Mouse (Mus musculus) urinary bladder, postnatal 25 days (tissue): ENCODE measurements around the gene Rec114.

Experiments used
- DNase-seq: peaks from one replicate; pipeline ENCODE4 v3.0.0; 2022; ENCODE audit warnings: low spot score

The Rec114 gene

GRCm38 (mm10) chr9:58743702-58744248 lies at the start of gene Rec114:
TSS of gene Rec114 (minus strand) at chr9:58743964.
- DNase-seq: no peak

DNA sequence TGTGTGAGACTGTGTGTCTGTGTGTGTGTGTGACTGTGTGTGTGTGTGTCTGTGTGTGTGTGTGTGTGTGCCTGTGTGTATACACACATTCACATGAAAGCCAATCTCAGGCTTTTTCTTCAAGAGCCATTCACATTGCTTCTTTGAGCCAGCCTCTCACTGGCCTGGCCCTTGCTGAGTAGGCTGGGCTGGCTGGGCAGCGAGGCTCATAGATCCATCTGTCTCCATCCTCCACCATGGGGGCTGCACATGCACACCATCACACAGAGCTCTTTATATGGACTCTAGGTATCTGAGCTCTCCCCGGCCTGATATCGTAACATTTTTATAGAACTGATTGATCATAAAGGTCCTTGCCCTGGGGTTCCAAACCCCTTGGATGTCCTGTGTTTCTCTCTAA lies 45.7 kb upstream of the Rec114 start:
- no peak for DNase-seq

DNA sequence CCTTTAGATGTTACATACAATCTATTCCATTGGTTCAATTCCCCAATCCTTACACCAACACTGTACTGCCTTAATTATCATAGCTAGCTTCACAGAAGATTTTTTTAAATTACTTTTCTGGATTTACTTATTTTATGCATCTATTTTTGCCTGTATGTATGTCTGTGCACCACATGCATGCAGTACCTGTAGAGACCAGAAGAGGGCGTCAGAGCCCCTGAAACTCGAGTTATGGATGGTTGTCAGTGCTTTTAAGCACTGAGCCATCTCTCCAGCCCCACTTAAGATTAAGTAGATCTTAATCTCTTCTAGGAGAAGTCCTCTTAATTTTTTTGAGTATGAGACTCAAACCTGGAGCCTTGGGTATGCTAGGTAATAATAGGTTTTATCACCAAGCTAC lies 31.6 kb upstream of the Rec114 start:
- DNase-seq: no peak

GRCm38 (mm10) chr9:58774761-58775160 lies 31.0 kb upstream of the Rec114 start:
- no peak for DNase-seq

DNA sequence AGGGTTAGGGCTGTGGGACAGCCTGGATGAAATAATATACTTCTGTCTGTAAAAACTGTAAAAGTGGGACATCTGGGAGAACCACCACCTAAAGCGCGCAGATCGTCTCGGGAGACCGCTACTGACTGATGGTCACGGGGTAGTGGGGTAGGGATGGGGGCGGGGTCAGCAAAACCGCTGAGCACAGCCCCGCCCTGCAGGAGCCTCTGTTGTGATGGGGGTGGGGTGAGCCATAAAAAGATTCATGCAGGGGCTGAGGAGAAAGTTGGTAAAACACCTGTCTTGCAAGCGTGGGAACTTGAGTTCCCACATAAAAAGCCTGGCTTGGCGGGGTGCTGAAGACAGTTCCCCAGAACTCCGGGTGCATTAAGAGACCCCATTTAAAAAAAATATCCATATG lies 26.2 kb upstream of the Rec114 start:
- DNase-seq: no peak

DNA sequence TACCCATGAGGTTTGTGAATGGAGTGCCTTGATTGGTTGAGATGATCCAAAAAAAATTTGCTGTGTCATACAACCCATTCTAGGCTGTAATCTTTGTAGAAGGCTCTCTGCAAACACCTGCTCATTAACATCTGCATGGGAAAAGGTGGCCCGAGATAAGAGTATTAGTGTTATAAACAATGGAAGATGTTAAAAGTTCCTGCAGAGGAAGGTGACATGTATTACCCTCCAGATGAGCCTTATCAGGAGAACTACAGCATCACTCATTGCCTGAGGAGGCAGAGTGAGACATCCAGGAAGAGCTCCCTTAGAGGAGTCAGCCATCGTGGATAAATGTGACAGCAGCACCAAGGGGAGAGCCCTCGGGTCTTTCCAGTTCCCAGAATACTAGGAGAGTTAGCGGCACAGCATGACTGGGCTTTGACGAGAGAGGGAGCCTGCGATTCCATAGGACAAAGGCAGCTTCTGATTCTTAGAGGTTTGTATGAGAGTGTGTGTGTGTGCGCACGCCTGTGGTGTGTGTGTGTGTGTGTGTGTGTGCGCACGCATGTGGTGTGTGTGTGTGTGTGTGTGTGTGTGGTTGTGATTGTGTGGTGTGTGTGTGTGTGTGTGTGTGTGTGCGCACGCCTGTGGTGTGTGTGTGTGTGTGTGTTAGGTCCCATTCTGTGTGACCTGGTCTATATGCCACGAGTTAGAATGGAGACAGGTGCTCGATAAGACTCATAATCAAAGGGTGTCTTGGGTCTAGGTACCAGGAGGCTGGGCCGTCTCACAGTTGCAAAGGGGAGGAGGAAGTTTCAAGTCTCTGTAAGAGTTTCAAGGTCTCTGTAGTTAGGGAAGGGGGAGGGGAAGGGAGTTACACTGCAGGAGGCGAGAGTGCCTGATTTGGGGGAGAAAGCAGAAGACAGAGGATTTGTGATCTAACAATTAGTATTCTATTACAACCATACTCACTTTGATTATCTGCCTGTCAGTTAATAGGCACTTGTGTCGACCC lies 23.5 kb upstream of the Rec114 start:
- no peak for DNase-seq

DNA sequence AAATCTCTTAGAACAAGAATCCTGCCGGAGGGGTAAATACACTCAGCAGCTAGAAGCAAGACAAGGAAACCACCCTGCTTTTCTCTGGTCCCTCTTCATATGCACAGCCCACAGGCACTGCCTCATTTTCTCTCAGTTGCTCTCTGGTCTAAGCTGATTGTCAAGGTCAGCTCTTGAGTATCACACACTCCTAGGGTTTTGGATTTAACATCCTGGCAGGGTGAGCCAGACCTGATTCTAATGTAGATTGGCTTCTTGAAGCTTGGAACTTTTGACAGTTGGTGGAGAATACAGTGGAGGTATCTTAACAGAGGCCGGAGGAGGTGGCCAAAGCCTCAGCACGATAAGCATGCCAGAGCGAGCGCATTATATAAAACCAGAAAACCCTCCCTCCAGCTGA lies 20.6 kb upstream of the Rec114 start:
- DNase-seq: no peak

DNA sequence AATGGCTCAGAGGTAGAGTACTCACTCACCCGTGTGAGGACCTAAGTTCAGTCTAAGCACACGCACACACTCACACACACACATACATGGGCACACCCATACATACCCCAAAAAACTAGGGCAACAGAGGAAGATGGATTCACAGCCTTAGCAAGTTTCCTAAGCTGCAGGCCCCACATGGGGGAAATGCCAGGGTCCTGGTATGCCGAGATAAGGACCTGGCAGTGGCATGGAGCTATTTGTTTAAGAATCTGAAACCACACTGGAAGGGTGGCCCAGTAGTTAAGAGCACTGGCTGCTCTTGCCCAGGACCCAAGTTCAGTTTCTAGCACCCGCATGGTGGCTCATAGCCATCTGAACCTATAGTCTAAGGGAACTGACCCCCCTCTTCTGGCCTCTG lies 19.4 kb upstream of the Rec114 start:
- no peak for DNase-seq

DNA sequence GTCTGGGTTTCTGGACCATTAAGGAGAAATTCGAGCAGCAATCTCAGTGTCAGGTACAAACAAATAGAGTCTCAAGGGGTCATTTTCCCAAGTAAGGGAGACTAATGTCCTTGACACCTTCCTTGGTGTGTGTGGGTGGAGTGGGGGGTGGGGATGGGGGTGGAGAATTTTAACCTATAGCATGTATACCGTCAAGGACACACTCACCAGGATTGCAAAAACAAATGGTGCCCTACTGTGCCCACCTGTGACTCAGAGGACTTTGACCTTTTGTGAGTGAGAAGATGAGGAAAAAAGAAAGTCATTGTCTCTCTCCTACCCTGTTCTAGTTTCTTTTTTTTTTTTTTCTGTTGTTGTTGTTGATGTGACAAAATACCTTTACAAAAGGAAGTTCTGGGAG lies 18.3 kb upstream of the Rec114 start:
- no peak for DNase-seq

- DNase-seq: no peak
Measured at GRCm38 (mm10) chr9:58758754-58759153, 15.0 kb upstream of the Rec114 start.

DNA sequence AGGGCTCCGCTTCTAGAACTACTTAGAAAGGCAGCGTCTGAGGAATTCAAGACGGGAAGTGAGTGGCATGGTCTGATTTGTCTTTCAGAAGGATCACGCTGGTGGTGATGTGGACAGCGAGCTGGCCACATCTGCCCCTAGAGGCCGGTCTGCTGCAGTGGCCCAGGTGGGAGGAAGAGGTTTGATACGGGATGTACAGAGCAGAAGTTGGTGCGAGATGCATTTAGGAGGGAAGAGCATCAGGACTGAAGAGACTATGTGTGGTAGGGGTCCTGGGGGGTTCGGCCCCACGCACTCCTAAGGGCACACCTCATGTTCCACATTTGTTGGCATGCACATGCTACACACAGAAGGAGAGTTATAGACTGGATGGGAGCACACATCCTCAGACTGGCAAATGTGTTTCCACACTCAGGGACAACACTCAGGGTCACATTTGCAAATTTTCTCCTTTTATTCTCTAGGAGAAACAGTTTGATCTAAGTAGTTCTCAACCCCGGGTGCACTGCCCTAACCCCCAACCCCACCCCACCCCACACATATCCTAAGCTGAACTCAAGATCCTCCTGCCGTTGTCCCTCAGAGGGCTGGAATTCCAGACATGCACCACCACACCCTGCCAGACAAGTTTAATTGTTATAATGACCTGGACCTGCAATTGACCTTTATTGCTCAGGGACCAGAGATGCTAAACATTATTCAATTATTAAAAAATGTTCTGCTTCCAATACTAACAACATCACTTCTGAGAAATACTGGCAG lies 12.8 kb upstream of the Rec114 start:
- no peak for DNase-seq

GRCm38 (mm10) chr9:58753606-58754005 lies 9.8 kb upstream of the Rec114 start:
- no peak for DNase-seq

GRCm38 (mm10) chr9:58748142-58748541 lies 4.4 kb upstream of the Rec114 start:
- DNase-seq: no peak

DNA sequence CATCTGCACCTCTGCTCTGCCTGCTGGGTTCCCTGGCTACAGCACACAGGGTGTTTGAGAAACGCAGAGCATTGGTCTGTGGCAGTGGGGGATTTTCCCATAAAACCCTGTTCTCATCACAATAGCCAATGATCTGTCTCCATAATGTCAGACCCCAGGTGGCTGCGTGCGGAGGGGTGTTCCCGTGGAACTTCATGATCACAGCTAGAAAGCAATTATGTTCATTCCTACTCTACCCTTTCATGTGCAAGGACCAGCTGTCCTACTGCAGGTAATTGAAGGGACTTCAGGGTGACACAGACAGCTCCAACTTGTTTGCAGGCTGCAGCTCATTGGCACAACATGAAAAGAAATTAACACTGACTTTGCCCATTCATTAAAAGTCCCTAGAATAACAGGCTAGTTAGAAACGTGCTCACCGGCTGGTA lies 3.6 kb upstream of the Rec114 start:
- DNase-seq: no peak

DNA sequence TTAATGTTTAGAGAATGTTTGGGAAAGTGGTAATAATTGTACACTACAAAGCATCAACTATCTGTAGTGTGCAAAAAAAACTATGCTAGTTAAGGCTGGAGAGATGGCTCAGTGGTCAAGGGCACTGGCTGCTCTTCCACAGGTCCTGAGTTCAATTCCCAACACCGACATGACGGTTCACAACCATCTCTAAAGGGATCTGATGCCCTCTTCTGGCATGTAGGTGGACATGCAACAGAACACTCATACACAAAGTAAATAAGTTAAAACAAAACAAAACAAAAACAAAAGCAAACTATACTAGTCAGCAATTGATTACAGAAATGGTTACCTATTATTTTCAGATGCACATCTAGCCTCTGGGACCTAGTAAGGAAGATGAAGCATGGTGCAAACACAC lies 1.1 kb downstream of the Rec114 start:
- no peak for DNase-seq

GRCm38 (mm10) chr9:58741369-58741768 lies 2.4 kb downstream of the Rec114 start:
- no peak for DNase-seq

- DNase-seq: no peak
Measured at GRCm38 (mm10) chr9:58739791-58740190, 4.0 kb downstream of the Rec114 start.

DNA sequence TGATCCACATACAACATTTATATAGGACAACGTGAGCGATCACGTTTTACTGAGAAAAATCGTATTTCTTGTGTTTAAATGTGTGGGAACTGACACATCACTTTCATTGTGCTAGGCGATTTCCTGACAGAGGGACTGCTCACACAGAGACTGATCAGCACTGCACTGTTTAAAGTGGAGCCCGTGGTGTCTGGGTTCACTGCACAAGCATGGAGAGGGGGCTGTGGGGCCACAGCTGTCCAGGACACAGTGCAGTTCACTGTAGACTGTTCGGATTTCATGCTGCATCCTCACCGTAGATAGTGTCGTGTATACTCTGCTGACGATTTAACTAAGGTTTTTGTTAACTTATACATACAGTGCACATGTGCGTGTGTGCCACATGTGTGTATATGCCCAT lies 20.6 kb downstream of the Rec114 start:
- no peak for DNase-seq

DNA sequence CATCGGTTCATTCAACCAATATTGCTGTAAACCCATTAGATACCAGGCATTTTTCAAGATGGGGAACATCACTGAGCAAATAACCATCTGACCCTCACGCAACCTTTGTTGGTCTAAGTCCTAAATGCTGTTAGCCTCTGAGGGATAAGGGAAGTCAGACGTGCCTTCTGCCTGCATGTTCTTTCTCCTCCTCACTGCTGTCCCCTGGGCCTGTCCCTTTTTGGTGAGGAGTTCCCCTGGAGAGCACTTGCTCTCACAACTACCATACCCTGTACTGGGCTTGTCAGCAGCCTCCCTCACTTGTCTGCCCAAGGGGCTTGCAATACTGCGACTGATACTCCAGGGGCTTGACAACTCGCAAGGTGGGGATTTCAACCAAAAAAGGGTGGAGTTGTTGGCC lies 21.6 kb downstream of the Rec114 start:
- DNase-seq: no peak

- no peak for DNase-seq
Measured at GRCm38 (mm10) chr9:58721021-58721420, 22.7 kb downstream of the Rec114 start.

- DNase-seq: no peak
Measured at GRCm38 (mm10) chr9:58720167-58720566, 23.6 kb downstream of the Rec114 start.

DNA sequence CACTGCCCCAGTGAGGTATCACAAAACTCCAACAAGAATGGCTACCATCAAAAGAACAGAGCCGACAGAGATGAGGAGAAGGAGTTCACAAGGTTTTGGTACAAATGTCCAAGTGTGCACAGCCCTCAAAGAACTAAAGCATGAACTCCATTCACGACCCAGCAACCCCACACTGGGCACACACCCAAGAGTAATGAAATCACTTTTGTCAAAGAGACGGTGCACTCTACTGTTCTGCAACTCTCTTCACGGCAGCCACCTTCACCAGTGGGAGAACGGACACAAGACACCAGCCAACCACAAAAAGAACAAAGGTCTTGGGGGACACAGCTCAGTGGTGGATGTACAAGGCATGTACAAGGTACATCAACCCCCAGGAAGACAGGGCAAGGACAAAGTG lies 24.3 kb downstream of the Rec114 start:
- no peak for DNase-seq

DNA sequence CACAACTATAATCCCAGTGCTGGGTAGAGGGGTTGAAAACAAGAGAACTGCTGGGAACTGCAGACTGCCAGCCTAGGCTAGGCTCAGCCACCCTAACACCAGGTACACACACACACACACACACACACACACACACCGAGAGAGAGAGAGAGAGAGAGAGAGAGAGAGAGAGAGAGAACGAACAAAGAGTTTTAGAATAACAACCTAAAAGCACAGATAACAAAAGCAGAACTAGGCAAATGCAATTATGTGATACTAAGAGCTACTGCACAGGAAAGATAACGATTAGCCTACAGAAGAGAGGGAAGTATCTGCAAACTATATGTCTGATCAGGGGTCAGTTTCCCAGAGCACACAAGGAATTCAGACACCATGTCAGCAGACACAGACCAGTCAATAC lies 24.8 kb downstream of the Rec114 start:
- DNase-seq: no peak
